Mouse (Mus musculus) embryonic facial prominence, embryonic 14.5 days (tissue): ENCODE measurements around the gene Npr3. TPM values are rescaled to one million over a fixed set of nuclear protein-coding genes. Genes with fewer than 3 reads are reported as not detected.

Experiments
- ATAC-seq: fragments of 200-750 bp; cut with Nextera tagmentation; 2 replicates; pipeline ENCODE4 v1.8.0; 2017; ENCODE audit warnings: low read depth, moderate number of reproducible peaks, moderate TSS enrichment
- DNase-seq: peaks from one replicate; pipeline ENCODE4 v3.0.0-alpha.2; 2015; ENCODE audit warnings: low spot score
- H3K27ac ChIP-seq: fragments of 300-500 bp; sonication (generic); replicated peaks from 2 replicates; pipeline ENCODE4 v1.5.1; 2014; ENCODE audit warnings: low read depth, mild to moderate bottlenecking, low read length, moderate library complexity
- H3K27me3 ChIP-seq: fragments of 300-500 bp; sonication (generic); replicated peaks from 2 replicates; pipeline ENCODE4 v1.6.1; 2014; ENCODE audit warnings: low read length; ENCODE audit not compliant: control insufficient read depth, insufficient read depth
- H3K36me3 ChIP-seq: fragments of 300-500 bp; sonication (generic); 2 replicates; pipeline ENCODE4 v1.6.1; 2014; ENCODE audit warnings: low read length, mixed read lengths; ENCODE audit not compliant: control insufficient read depth, insufficient read depth
- H3K4me1 ChIP-seq: fragments of 300-500 bp; sonication (generic); 2 replicates; pipeline ENCODE4 v1.6.1; 2014; ENCODE audit warnings: antibody characterized with exemption, low read length; ENCODE audit not compliant: control insufficient read depth, insufficient read depth
- H3K4me2 ChIP-seq: fragments of 300-500 bp; sonication (generic); 2 replicates; pipeline ENCODE4 v1.6.1; 2014; ENCODE audit warnings: low read depth, mild to moderate bottlenecking, low read length, moderate library complexity, mixed read lengths
- H3K4me3 ChIP-seq: fragments of 300-500 bp; sonication (generic); 2 replicates; pipeline ENCODE4 v1.5.1; 2014; ENCODE audit warnings: low read depth, mild to moderate bottlenecking, low read length
- H3K9ac ChIP-seq: fragments of 300-500 bp; sonication (generic); 2 replicates; pipeline ENCODE4 v1.6.1; 2014; ENCODE audit warnings: low read depth, mild to moderate bottlenecking, low read length, moderate library complexity, mixed read lengths
- H3K9me3 ChIP-seq: fragments of 300-500 bp; sonication (generic); 2 replicates; pipeline ENCODE4 v1.6.1; 2016; ENCODE audit warnings: low read length; ENCODE audit not compliant: control insufficient read depth
- WGBS: fragments of 180-500 bp; shearing (Covaris S2); extraction: QIAGEN DNeasy Blood & Tissue Kit; methylation state at CpG from one replicate; pipeline ENCODE4 v1.1.7; 2014; 5-methylcytosine and 5-hydroxymethylcytosine counted together
- polyA plus RNA-seq: library from polyadenylated mRNA; unstranded; fragments of >200 nt; fragmentation: Nextera tagmentation; extraction: Ambion mirVana; gene quantifications from 2 replicates; pipeline ENCODE4 v1.2.1, GENCODE M21; 2014

Gene Npr3
- 5.4 and 5.9 TPM in 2 replicates for polyA plus RNA-seq

DNA sequence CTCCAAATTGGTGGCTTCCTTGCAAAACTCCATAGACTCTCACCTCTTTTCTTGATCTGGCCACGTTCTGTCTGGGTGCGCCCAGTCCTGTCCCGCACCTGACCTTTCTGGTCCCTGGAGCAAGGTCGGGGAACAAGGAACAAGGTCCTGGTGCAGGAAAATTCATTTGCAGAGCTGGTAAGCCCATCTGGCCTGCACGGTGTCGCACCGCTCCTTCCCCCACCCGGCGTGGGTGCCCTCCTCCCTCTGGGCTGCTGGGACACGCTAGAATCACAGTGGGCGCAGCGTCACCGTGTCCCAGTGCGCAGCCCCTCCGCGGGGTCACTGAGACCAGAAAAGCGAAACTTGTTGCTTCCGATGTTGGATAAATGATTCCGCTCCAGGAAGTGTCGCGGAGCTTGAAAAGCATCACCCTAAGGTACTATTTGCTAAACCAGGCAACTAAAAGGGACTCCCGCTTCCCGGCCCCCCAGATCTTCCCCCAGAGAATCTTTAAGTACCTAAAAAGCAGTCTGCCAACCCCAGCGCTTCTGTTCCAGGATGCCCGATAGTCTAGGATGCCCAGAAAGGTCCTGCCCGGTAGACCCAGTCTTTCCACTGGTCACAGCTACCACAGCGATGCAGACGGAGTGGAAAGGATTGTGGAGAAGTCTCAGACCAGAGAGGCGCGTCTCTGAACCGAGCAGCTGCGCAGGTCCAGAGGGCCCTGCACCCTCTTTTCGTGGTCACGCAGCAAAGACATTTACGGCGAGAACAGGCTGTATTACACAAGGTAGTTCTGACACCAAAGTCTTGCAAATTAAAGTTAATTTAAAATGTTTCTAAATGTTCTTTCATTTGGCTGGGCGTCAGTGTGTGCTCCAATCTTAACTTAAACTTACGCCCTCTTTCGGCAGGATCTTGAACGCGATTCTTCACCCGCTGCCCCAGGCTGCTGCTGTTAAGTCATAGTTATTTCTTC lies at the start of gene Npr3:
TSS of gene Npr3 (minus strand) at position 717 of the 961 bp plus-strand sequence.
- under 1% methylated on average over 42 of the region's 42 CpGs for WGBS
- H3K27ac ChIP-seq = peak within 1 kb of the TSS; percentile 77
- H3K9ac ChIP-seq = peak within 1 kb of the TSS; percentile 68
- no peaks in the 10 kb centered on the region for H3K36me3 ChIP-seq
- DNase-seq (peak; percentile 86), ATAC-seq (0 out of 2 replicates have a peak, but pooled peaks have one; percentile 8)
- H3K4me2 ChIP-seq = peak within 1 kb of the TSS; percentile 94
- H3K9me3 ChIP-seq = no peaks in the 10 kb centered on the region
- peaks cover 42% of the 10 kb centered on the region for H3K27me3 ChIP-seq
- peaks cover 10% of the 10 kb centered on the region for H3K4me1 ChIP-seq
- peak within 1 kb of the TSS; percentile 58 for H3K4me3 ChIP-seq

DNA sequence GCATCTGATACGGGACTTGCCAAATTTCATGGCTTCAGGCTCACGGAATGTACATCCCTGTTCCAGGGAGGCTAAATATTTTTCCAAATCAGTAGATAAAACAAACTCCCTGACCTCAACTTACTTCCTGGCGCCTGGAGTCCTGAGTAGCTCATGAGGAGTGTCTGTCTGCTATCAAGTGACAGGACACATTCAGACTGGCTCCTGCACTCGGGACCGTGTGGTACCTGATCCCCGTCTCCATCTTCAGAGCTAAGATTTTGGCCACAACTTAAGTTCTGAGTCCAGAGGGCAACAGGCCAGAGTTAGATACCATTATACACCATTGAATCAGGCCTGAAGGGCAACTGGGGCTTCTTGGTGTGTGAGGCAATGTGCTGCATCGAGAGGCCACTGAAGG lies 49.0 kb upstream of the Npr3 start:
- Histone ChIP-seq H3K27ac (no peak overlapping the region), H3K9ac (no peak overlapping the region), H3K9me3 (no peaks in the 10 kb centered on the region), H3K27me3 (no peaks in the 10 kb centered on the region), H3K36me3 (no peaks in the 10 kb centered on the region), H3K4me1 (no peaks in the 10 kb centered on the region), H3K4me2 (no peak overlapping the region), H3K4me3 (no peak overlapping the region)
- WGBS = 68% methylated on average over 7 of the region's 7 CpGs
- ATAC-seq = no peak
- DNase-seq = no peak

DNA sequence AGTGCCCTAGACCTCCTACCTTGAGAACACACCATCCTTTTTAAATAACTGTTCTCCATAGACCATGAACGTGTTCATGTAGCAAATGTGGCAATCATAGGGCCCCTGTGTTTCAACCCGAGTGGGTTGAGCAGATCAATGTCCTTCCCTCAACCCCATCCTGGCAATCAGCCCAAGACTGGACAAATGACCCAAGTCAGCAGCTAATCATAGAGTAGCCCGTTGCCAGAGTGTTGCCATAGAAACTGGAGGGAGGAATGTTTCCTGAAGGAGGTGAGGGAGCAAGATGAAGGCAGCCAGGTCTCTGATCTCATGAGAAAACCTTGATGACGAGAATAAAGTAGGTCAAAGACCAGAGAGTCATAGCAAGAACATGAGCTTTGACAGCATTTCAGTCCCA lies 47.1 kb upstream of the Npr3 start:
- H3K4me2 ChIP-seq = no peak overlapping the region
- ATAC-seq (no peak), DNase-seq (no peak)
- H3K4me1 ChIP-seq = no peaks in the 10 kb centered on the region
- H3K9ac ChIP-seq = no peak overlapping the region
- H3K27ac ChIP-seq = no peak overlapping the region
- no peaks in the 10 kb centered on the region for H3K36me3 ChIP-seq
- H3K9me3 ChIP-seq = no peaks in the 10 kb centered on the region
- WGBS = 54% methylated on average over 4 of the region's 4 CpGs
- no peaks in the 10 kb centered on the region for H3K27me3 ChIP-seq
- H3K4me3 ChIP-seq = no peak overlapping the region

DNA sequence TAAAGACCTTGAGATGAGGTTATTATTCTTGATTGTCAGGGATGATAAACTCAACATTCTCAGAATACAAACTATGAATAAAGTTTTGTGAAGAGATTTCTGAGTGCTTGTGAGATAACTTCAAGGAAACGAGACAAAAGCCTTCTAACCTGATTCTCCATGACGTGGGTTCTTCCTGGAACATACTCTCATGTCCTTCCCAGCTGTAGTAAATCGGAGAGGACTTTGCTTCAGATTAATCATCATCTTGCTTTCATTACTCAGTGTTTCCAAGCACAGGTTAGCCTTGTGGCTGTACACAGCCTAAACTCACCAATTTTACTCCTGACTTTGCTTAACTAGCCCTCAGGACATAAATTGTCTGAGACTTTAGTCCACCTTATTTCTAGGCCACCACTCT lies 45.1 kb upstream of the Npr3 start:
- H3K4me1 ChIP-seq = no peaks in the 10 kb centered on the region
- ATAC-seq (no peak), DNase-seq (no peak)
- no peaks in the 10 kb centered on the region for H3K27me3 ChIP-seq
- H3K27ac ChIP-seq = no peak overlapping the region
- no peak overlapping the region for H3K4me2 ChIP-seq
- no peak overlapping the region for H3K9ac ChIP-seq
- H3K4me3 ChIP-seq = no peak overlapping the region
- no peaks in the 10 kb centered on the region for H3K36me3 ChIP-seq
- WGBS = 66% methylated on average over 3 of the region's 3 CpGs
- H3K9me3 ChIP-seq = no peaks in the 10 kb centered on the region

DNA sequence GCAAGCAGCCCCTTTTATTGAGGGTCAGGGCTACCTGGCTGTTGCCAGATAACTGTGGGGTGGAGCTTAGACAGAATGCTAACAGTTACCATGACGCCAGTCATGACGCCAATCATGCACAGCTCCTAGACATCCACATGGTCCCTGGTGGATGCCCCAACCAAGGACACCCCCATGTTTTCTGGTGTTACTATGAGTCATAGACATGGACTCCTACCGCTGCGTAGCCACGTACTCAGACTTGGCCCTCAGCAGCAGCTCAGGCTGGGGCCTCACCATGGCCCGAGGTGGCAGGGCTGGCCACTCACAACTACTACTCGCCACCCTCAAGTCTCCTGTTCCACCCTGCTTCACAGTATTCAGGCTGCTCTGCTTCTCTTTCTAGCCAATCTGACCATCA lies 44.1 kb upstream of the Npr3 start:
- no peaks in the 10 kb centered on the region for H3K9me3 ChIP-seq
- H3K4me2 ChIP-seq = no peak overlapping the region
- no peak overlapping the region for H3K27ac ChIP-seq
- no peaks in the 10 kb centered on the region for H3K36me3 ChIP-seq
- H3K4me3 ChIP-seq = no peak overlapping the region
- ATAC-seq (no peak), DNase-seq (no peak)
- no peaks in the 10 kb centered on the region for H3K27me3 ChIP-seq
- WGBS = 96% methylated on average over 7 of the region's 7 CpGs
- no peak overlapping the region for H3K9ac ChIP-seq
- H3K4me1 ChIP-seq = no peaks in the 10 kb centered on the region

DNA sequence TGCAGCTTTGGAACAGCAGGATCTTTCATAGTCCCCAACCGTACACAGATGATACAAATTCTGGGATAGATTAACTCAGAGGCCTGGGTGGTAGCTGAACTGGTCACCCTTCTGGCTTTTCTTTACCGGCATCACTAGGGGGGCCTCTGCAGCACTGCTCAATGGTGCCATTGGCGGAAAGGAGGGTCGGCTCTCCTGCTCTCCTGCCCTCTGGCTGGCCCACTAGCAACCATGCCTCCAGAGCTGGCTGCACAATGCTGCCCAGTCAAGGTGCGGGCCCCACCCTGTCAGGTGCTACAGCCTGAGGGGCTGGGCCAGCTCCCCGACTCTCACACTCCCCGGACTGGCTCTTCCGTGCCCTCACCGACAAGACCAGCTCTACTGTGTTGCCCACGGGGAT lies 43.1 kb upstream of the Npr3 start:
- no peaks in the 10 kb centered on the region for H3K9me3 ChIP-seq
- DNase-seq = no peak
- no peak overlapping the region for H3K27ac ChIP-seq
- no peaks in the 10 kb centered on the region for H3K36me3 ChIP-seq
- no peaks in the 10 kb centered on the region for H3K27me3 ChIP-seq
- no peaks in the 10 kb centered on the region for H3K4me1 ChIP-seq
- no peak overlapping the region for H3K4me2 ChIP-seq
- no peak overlapping the region for H3K4me3 ChIP-seq
- no peak for ATAC-seq
- WGBS = 89% methylated on average over 10 of the region's 10 CpGs
- no peak overlapping the region for H3K9ac ChIP-seq

DNA sequence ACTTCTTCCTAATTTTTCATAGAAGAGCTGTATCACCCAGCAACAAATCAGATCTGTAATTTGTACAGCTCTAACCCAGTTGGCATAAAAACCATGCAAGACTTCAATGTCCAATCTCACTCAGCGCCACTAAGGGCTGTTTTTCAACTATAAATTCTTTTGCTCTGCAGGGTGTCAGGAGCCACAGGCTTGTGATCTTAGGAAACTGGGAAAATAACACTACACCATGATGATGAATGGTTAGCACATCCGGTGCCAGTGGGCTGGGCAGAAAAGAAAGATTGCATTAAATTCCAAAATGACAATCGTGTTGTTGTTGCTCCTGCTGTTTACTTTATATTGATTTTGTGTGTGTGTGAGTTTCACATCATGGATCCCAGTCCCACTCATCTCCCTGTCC lies 42.4 kb upstream of the Npr3 start:
- H3K9me3 ChIP-seq = no peaks in the 10 kb centered on the region
- H3K4me1 ChIP-seq = no peaks in the 10 kb centered on the region
- ATAC-seq = no peak
- 91% methylated on average over 3 of the region's 3 CpGs for WGBS
- DNase-seq = no peak
- H3K27me3 ChIP-seq = no peaks in the 10 kb centered on the region
- no peaks in the 10 kb centered on the region for H3K36me3 ChIP-seq
- no peak overlapping the region for H3K4me2 ChIP-seq
- H3K4me3 ChIP-seq = no peak overlapping the region
- H3K9ac ChIP-seq = no peak overlapping the region
- no peak overlapping the region for H3K27ac ChIP-seq

DNA sequence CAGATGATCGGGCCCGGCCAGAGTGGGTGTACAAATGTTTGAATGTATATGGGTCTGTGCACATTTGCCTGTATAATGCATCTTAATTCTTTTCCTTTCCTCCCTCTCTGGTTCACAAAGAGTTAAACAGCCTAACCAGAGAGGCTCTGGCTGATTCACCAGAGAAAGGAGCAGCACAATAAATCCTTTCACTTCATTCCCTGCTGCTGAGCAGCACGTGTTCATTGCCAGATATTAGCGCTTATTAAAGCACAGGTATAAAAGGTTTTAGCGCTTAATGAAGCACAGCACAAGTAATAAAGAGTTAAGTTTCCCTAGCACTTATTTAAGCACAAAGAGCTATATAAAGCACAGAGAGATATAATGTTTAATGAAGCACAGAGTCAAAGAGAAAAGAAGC lies 33.8 kb upstream of the Npr3 start:
- DNase-seq = no peak
- no peaks in the 10 kb centered on the region for H3K9me3 ChIP-seq
- H3K27me3 ChIP-seq = no peaks in the 10 kb centered on the region
- ATAC-seq = no peak
- no peaks in the 10 kb centered on the region for H3K36me3 ChIP-seq
- H3K4me1 ChIP-seq = no peaks in the 10 kb centered on the region
- WGBS = 48% methylated on average over 5 of the region's 5 CpGs
- H3K9ac ChIP-seq = no peak overlapping the region
- H3K4me3 ChIP-seq = no peak overlapping the region
- H3K27ac ChIP-seq = no peak overlapping the region
- no peak overlapping the region for H3K4me2 ChIP-seq

DNA sequence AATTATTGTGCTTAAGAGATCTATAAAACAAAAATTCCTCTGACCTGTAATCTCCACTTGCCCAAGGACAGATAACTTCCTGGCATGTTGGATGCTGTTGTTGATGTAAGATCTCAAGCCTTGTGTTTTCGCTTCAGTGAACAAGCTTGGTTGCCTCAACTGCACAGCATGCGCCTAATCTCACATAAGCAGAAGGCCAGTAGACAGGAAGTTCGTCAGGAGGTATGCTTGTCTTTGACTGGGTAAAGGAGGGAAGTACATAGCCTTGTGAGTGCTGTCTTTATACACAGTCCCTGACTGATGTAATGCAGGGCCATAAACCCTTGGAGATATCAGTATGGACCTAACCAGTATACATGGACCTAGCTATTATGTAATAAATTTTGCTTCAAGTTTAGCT lies 20.7 kb upstream of the Npr3 start:
- Histone ChIP-seq H3K4me3 (no peak overlapping the region), H3K4me2 (no peak overlapping the region), H3K27ac (no peak overlapping the region), H3K4me1 (no peaks in the 10 kb centered on the region), H3K9me3 (no peaks in the 10 kb centered on the region), H3K27me3 (no peaks in the 10 kb centered on the region), H3K9ac (no peak overlapping the region), H3K36me3 (no peaks in the 10 kb centered on the region)
- no peak for DNase-seq
- no peak for ATAC-seq
- WGBS = 88% methylated on average over 3 of the region's 3 CpGs
